Mouse (Mus musculus) heart, postnatal 4 days (tissue): Measurements from ENCODE around the gene Ttll5. TPM values are rescaled to one million over a fixed set of nuclear protein-coding genes. Genes with fewer than 3 reads are reported as not detected.

ENCODE experiments used
- DNase-seq: peaks from one replicate; pipeline ENCODE4 v3.0.0; 2021
- total RNA-seq, 2 experiments: library from RNA; stranded (reverse); gene quantifications; 2 replicates each; pipeline ENCODE4 v1.2.3; 2021

Ttll5 gene
- total RNA-seq, 2 experiments from 2014 or later: 16.8 to 17.9 TPM

DNA sequence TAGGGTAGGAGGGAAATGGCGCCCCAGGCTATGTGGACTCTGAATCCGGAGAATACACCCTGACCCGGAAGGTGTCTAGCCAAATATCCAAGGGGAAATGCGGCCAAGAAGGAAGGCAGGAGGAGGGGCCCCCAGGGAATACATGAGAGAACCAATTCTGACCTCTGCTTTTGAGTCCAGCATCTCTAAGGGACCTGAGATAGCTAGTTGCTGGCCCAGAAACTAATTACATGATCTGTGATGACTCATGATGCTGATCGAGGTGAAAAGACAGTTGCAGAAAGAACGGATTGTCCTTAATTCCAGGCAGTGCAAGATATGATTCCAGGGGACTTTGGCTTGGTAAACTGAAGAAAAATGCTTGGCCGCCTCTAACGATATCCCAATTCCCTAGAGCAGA, 232.5 kb downstream of the Ttll5 start:
- DNase-seq: no peak

- no peak for DNase-seq
Observed at GRCm38 (mm10) chr12:86057516-86057915, 233.1 kb downstream of the Ttll5 start.

DNA sequence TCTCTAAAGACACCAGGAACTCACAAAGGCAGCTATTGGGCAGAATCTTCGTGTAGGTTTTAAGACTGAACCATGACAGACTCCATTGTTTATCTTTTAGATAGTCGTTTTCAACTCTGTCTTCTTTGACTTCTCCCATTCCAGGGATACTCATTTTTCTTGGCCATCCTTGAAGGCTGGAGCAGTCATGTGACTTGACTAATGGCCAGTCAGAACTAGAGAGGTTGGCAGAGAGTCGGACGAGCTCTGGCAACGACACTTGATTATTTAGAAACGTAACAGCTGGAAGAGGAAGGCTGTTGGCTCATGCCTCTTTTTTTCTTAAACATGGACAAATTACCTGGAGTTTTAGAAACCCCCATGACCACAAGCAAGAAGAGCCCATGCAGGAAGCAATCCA, 234.9 kb downstream of the Ttll5 start:
- DNase-seq: no peak

- DNase-seq: no peak
Observed at GRCm38 (mm10) chr12:86064796-86065195, 240.3 kb downstream of the Ttll5 start.

DNA sequence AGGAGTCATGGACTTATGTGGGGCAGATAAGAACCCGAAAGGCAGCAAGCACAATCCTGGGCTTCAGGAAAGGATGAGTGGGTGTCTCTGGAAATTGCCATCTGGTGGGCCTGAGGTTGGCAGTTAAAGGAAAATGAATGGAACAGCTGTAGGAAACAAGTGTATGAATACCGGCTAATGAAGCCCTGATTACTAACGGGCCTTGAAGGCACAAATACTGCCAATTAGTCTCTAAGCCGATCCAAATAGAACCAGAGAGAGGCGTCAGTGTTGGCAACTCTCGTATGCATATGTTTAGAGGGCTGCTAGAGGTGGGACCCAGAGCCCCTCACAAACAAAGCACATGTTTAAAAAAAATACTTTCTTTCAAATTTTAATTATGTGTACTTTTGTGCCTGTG, 247.0 kb downstream of the Ttll5 start:
- DNase-seq: no peak

DNA sequence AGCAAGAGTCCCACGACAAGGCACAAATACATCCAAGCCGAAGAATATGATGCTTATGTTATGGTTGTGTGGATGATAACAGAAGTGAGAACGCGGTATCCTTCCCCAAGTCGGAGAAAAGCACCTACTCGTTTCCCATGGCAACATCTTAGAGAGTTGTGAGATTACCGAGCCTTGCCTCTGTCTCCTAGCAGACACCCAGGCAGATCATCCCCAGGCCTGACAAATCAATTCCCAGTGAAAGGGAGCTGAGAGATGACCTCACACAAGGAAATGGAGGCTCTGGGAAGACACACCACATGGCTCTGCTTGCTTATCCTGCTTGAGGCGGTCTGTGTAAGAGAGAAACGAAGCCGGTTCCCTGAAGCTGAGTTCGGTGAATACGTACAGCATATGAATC, 250.2 kb downstream of the Ttll5 start:
- no peak for DNase-seq

- DNase-seq: no peak
Observed at GRCm38 (mm10) chr12:86075358-86075757, 250.9 kb downstream of the Ttll5 start.

DNA sequence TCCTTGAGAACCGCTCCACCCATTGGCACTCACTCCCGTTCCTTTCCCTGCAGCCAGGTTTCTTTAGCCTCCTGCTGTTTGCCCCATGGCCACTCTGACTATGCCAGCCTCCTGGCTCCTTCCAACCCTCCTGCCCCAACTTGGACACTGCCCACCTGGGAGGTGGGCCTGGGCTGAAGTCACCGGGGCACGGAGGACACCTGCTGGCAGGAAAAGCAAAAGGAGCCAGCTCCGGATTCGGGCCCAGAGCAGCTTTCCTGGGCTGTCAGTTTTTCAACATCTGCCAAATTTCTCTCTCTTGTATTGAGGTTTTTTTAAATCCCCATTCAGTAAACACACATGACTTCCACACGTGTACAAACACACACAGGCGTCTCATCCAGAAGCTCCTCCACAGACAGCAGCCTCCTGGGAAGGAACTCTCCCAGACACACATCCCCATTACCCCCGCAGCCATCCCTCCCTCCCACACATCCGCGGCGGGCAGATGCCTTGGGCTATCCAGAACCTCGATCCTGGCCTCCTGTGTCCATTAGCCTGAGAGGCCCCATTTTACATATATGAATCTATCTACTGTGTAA, 252.0 kb downstream of the Ttll5 start:
- DNase-seq: peak; percentile 47

- DNase-seq: no peak
Observed at GRCm38 (mm10) chr12:86077322-86077721, 252.9 kb downstream of the Ttll5 start.

GRCm38 (mm10) chr12:86077736-86078135, 253.3 kb downstream of the Ttll5 start:
- no peak for DNase-seq

DNA sequence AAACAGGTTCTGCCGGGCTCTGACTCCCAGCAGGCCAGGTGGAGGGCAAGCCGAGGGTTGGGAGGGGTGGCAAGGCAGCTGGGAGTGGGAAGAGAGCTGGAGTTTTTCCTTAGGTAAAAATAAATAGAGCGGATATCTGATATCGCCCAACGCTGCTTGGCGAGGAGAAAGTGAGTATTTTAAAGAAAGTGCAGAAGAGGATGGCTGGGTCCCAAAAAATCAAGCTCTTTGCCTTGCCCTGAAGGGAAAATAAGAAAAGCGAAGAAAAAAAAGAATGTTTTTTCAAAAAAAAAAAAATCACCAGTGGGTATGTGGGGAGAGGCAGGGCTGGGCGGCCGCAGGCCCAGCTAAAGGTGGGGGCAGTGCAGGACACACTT, 253.7 kb downstream of the Ttll5 start:
- no peak for DNase-seq

DNA sequence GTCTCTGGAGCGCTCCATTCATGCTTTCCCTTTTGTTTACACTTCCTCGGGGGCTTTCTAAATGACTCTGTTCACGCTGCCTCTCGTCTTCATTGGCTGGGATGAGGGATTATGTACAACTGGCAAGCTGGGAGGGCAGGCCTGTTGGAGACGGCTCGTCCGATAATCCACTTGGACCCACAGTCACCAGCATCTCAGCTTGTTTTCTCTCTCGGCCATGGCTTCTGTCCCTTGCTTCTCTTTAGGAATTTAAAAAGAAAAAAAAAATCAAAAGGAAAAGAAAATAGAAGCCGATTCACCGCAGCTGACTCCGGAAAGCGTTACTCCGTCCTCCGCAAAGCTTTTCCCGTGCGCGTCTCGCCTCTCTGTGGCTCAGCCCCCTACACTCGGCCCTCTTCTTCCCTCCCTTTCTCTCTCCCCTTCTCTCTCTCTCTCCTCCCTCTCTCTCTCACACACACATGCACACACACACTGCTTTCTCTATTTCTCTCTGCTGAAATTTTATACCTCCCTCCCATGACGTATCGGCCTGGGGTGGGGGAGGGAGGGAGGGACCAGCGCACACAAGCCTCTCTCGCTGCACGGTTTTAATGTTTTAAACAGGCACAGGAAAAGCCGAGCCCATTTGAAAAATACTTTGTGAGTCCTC, 254.2 kb downstream of the Ttll5 start, which contains the start of gene Tgfb3:
Tgfb3 (minus strand) TSS at position 489 of the 649 bp plus-strand sequence.
- DNase-seq: peak; percentile 54

- peak; percentile 96 for DNase-seq
Observed at GRCm38 (mm10) chr12:86079202-86079667, 254.8 kb downstream of the Ttll5 start.

DNA sequence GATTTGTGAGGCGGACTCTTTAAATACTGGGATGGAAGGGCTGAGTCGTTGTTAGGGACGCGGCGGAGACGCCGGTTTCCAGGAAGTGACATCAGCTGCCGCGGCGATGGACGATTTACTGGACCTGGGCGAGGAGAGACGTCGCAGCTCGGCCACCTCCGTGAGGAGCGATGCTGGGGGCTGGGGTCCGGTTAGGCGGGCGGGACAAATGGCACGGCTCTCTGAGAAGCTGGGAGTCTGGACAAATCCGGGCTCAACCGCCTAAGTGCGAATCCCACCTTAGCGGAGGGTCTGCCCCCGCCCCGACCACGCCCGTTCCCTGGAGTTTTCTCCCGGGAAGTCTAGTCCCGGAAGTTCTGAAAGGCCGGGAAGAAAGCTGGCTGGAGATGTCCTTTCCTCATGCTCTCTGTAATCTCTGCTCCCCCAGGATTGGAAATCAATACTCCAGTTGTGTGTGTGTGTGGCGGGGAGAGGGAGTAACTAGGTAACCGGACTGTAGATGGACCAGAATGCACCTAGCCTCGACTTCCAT, 258.1 kb downstream of the Ttll5 start, which contains the start of gene Ift43:
Ift43 (plus strand) TSS at position 61 of the 532 bp plus-strand sequence.
- peak; percentile 87 for DNase-seq

- DNase-seq: no peak
Observed at GRCm38 (mm10) chr12:86085873-86086272, 261.4 kb downstream of the Ttll5 start.

GRCm38 (mm10) chr12:86086550-86086949, 262.1 kb downstream of the Ttll5 start:
- peak; percentile 30 for DNase-seq

GRCm38 (mm10) chr12:86088042-86088441, 263.6 kb downstream of the Ttll5 start:
- DNase-seq: peak; percentile 53

DNA sequence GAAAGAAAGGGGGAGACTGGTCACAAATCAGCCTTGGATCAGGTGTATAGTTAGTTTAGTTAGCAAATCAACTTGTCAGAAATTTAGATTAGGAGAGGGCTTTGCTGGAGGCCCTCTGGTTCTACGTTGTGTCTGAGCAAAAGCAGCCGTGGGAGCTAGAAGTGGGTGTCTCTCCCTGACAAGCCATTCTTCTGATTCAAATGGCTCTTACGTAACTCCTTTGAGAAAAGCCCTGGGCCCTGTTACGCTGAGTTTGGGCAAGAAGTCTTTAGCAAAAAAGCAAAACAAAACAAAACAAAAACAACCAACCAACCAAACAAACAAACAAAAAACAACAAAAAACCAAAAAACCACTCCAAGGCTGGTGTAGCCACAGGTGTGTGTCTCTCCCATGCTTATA, 266.3 kb downstream of the Ttll5 start:
- no peak for DNase-seq

DNA sequence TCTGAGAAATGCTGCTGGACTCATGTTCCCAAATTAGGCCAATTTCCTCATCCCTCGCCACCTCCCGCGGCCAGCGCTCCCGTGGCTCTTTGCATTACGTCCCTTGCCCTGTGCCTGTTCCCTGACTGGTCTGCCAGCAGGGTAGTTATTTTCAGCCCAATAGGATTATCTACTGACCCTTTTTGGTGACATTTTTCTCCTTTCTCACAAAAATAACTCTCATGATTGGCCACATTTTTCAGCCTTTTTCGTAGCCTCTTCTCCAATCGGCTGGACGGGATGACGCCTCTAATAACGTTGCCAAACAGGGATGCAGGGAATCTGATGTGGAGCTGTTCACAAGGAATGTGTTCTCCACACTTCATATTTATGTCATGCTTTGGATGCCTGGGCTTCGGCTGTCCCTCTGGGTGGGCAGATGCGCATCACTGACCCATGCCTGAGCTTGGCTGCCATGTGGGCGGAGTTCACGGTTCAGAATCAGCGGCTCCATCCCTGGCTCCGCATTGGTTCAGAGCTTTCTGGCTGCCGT, 267.2 kb downstream of the Ttll5 start:
- peak; percentile 75 for DNase-seq

DNA sequence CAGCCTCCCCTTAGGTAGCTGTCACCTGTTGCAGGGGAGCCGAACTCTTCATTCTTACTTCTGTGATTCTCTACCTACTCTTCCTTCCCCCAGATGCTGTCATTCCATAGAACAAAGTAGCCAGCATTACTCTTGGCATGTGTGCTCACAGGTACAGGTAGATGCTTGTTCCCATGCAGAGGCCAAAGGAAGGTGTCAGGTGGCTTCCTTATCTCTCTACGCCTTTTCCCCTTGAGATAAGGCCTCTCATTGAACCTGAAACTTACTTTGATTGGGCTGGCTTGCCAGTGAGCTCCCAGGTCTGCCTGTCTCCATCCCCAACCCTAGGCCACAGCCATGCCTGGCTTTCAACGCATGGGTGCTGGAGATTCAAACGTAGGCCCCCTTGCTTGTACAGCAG, 269.6 kb downstream of the Ttll5 start:
- no peak for DNase-seq

DNA sequence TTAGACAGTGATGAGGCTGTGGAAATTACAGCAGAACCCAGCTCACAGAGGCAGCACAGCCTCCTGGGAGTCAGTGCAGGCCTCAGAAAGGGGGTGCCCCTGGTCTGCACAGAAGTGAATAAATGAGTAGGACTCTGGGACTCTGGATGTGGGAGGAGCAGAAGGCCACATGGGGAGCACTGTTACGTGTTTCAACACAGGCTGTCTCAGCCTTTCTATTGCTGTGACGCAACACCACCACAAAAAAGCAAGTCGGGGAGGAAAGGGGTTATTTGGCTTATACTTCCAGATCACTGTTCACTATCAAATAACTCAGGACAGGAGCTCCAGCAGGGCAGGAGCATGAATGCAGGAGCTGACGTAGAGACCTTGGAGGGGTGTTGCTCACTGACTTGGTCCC, 271.3 kb downstream of the Ttll5 start:
- DNase-seq: no peak

GRCm38 (mm10) chr12:86097781-86098180, 273.3 kb downstream of the Ttll5 start:
- no peak for DNase-seq

DNA sequence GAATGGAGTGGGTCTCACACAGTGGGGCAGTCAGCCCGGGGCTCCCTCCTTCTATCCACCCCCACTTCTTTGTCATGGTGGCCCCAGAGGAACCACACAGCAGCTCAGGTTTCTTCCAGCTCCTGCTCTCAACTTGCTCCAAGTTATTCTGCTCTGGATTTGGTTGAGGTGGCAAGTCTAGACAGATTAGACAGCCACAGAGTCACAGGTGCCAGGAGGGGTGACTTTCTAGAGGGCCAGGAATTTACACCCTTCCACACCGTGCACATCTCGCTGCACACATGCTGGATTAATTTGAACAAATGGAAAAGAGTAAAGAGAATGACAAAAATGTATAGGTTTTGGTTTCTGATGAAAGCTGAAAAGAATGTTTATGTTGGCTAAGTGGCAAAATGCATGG, 276.3 kb downstream of the Ttll5 start:
- no peak for DNase-seq

DNA sequence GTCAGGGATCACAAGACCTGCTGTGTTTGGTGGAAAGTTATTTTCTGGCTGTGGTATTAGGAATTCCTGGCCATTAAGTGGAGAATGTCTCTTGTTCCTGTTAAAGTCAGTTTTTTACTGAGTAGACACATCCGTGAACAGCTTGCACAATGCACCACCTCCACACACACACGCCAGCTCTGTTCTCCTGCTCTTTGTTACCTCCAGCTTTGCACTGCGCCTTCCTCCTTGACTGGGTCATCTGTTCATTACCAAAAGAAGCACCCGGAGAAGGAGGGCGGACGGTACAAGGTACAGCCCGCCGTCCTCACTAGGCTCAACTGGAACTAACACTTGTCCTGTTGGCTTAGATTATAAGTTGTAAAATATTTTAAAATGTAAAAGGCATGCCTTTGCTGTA, 278.2 kb downstream of the Ttll5 start:
- no peak for DNase-seq
